Mouse (Mus musculus): ENCODE results near the gene Smpdl3a. TPM values are rescaled to one million over a fixed set of nuclear protein-coding genes. Genes with fewer than 3 reads are reported as not detected.

Gene Smpdl3a
- total and polyA plus RNA-seq, 3 experiments = 56.5 to 76.9 (median 67.1) TPM

GRCm38 (mm10) chr10:57807754-57808153, 13.6 kb downstream of the Smpdl3a start:
- 89% methylated on average over 6 of the region's 6 CpGs for WGBS
- no peak for TF ChIP-seq POLR2A (IDR thresholded peaks at IDR 0.05; ENCODE audit: insufficient read depth, low read depth, low read length)
- TF ChIP-seq EP300 (IDR thresholded peaks at IDR 0.05; ENCODE audit: insufficient read depth, low read depth, low read length) = no peak
- no peak for TF ChIP-seq CTCF (IDR thresholded peaks at IDR 0.05)
- intact Hi-C loops (cut with DNase I) = no loop called here
- H3K9ac ChIP-seq (ENCODE audit: low read depth, low read length) = no peak overlapping the region
- DNase-seq = no peak
- H3K79me2 ChIP-seq (replicated peaks; ENCODE audit: control insufficient read depth, insufficient read depth, low read length) = no peaks in the 10 kb centered on the region
- no peak overlapping the region for H3K4me3 ChIP-seq
- H3K27me3 ChIP-seq (ENCODE audit: control insufficient read depth, insufficient read depth, low read length) = no peaks in the 10 kb centered on the region
- H3K4me1 ChIP-seq (ENCODE audit: control insufficient read depth, insufficient read depth, low read length) = no peaks in the 10 kb centered on the region
- H3K36me3 ChIP-seq (ENCODE audit: control insufficient read depth, insufficient read depth, low read length) = peaks cover 4% of the 10 kb centered on the region; the same call in 1 of the 2 replicates
- H3K27ac ChIP-seq = no peak overlapping the region

GRCm38 (mm10) chr10:57812161-57812856, 18.2 kb downstream of the Smpdl3a start:
- Histone ChIP-seq H3K4me1 (ENCODE audit: control insufficient read depth, insufficient read depth, low read length) (no peaks in the 10 kb centered on the region), H3K27me3 (ENCODE audit: control insufficient read depth, insufficient read depth, low read length) (no peaks in the 10 kb centered on the region), H3K9ac (ENCODE audit: low read depth, low read length) (no peak overlapping the region), H3K27ac (no peak overlapping the region), H3K36me3 (ENCODE audit: control insufficient read depth, insufficient read depth, low read length) (no peaks in the 10 kb centered on the region), H3K4me3 (no peak overlapping the region), H3K79me2 (replicated peaks; ENCODE audit: control insufficient read depth, insufficient read depth, low read length) (no peaks in the 10 kb centered on the region)
- DNase-seq = no peak
- WGBS = 78% methylated on average over 5 of the region's 5 CpGs
- intact Hi-C loops (cut with DNase I) = no loop called here
- TF ChIP-seq EP300 (IDR thresholded peaks at IDR 0.05; ENCODE audit: insufficient read depth, low read depth, low read length) (no peak), CTCF (IDR thresholded peaks at IDR 0.05) (no peak), POLR2A (IDR thresholded peaks at IDR 0.05; ENCODE audit: insufficient read depth, low read depth, low read length) (no peak)

- no peaks in the 10 kb centered on the region for H3K27me3 ChIP-seq (ENCODE audit: control insufficient read depth, insufficient read depth, low read length)
- no peak overlapping the region for H3K9ac ChIP-seq (ENCODE audit: low read depth, low read length)
- no peaks in the 10 kb centered on the region for H3K4me1 ChIP-seq (ENCODE audit: control insufficient read depth, insufficient read depth, low read length)
- H3K79me2 ChIP-seq (replicated peaks; ENCODE audit: control insufficient read depth, insufficient read depth, low read length) = no peaks in the 10 kb centered on the region
- H3K4me3 ChIP-seq = no peak overlapping the region
- intact Hi-C loops (cut with DNase I) = no loop called here
- no peak for TF ChIP-seq POLR2A (IDR thresholded peaks at IDR 0.05; ENCODE audit: insufficient read depth, low read depth, low read length)
- TF ChIP-seq CTCF (IDR thresholded peaks at IDR 0.05) = no peak
- no peak for TF ChIP-seq EP300 (IDR thresholded peaks at IDR 0.05; ENCODE audit: insufficient read depth, low read depth, low read length)
- no peak for DNase-seq
- WGBS = 84% methylated on average over 2 of the region's 2 CpGs
- H3K36me3 ChIP-seq (ENCODE audit: control insufficient read depth, insufficient read depth, low read length) = no peaks in the 10 kb centered on the region
- H3K27ac ChIP-seq = no peak overlapping the region
Measured at GRCm38 (mm10) chr10:57814295-57814694, 20.2 kb downstream of the Smpdl3a start.

- Histone ChIP-seq H3K4me1 (ENCODE audit: control insufficient read depth, insufficient read depth, low read length) (no peaks in the 10 kb centered on the region), H3K36me3 (ENCODE audit: control insufficient read depth, insufficient read depth, low read length) (no peaks in the 10 kb centered on the region), H3K4me3 (no peak overlapping the region), H3K79me2 (replicated peaks; ENCODE audit: control insufficient read depth, insufficient read depth, low read length) (no peaks in the 10 kb centered on the region), H3K27me3 (ENCODE audit: control insufficient read depth, insufficient read depth, low read length) (no peaks in the 10 kb centered on the region), H3K9ac (ENCODE audit: low read depth, low read length) (no peak overlapping the region), H3K27ac (no peak overlapping the region)
- DNase-seq = no peak
- WGBS = 69% methylated on average over 6 of the region's 6 CpGs
- intact Hi-C loops (cut with DNase I) = no loop called here
- TF ChIP-seq CTCF (IDR thresholded peaks at IDR 0.05) (no peak), POLR2A (IDR thresholded peaks at IDR 0.05; ENCODE audit: insufficient read depth, low read depth, low read length) (no peak), EP300 (IDR thresholded peaks at IDR 0.05; ENCODE audit: insufficient read depth, low read depth, low read length) (no peak)
Measured at GRCm38 (mm10) chr10:57815869-57816268, 21.7 kb downstream of the Smpdl3a start.

- no peaks in the 10 kb centered on the region for H3K79me2 ChIP-seq (replicated peaks; ENCODE audit: control insufficient read depth, insufficient read depth, low read length)
- H3K4me1 ChIP-seq (ENCODE audit: control insufficient read depth, insufficient read depth, low read length) = no peaks in the 10 kb centered on the region
- no peak overlapping the region for H3K27ac ChIP-seq
- 91% methylated on average over 2 of the region's 2 CpGs for WGBS
- H3K4me3 ChIP-seq = no peak overlapping the region
- H3K27me3 ChIP-seq (ENCODE audit: control insufficient read depth, insufficient read depth, low read length) = no peaks in the 10 kb centered on the region
- no peak overlapping the region for H3K9ac ChIP-seq (ENCODE audit: low read depth, low read length)
- intact Hi-C loops (cut with DNase I) = no loop called here
- H3K36me3 ChIP-seq (ENCODE audit: control insufficient read depth, insufficient read depth, low read length) = no peaks in the 10 kb centered on the region
- TF ChIP-seq EP300 (IDR thresholded peaks at IDR 0.05; ENCODE audit: insufficient read depth, low read depth, low read length) (no peak), CTCF (IDR thresholded peaks at IDR 0.05) (no peak), POLR2A (IDR thresholded peaks at IDR 0.05; ENCODE audit: insufficient read depth, low read depth, low read length) (no peak)
- no peak for DNase-seq
Measured at GRCm38 (mm10) chr10:57819209-57819608, 25.1 kb downstream of the Smpdl3a start.

- no peak for DNase-seq
- Histone ChIP-seq H3K79me2 (replicated peaks; ENCODE audit: control insufficient read depth, insufficient read depth, low read length) (no peaks in the 10 kb centered on the region), H3K27me3 (ENCODE audit: control insufficient read depth, insufficient read depth, low read length) (no peaks in the 10 kb centered on the region), H3K9ac (ENCODE audit: low read depth, low read length) (no peak overlapping the region), H3K4me1 (ENCODE audit: control insufficient read depth, insufficient read depth, low read length) (no peaks in the 10 kb centered on the region), H3K36me3 (ENCODE audit: control insufficient read depth, insufficient read depth, low read length) (no peaks in the 10 kb centered on the region), H3K27ac (no peak overlapping the region), H3K4me3 (no peak overlapping the region)
- intact Hi-C loops (cut with DNase I) = no loop called here
- 57% methylated on average over 3 of the region's 3 CpGs for WGBS
- no peak for TF ChIP-seq EP300 (IDR thresholded peaks at IDR 0.05; ENCODE audit: insufficient read depth, low read depth, low read length)
- TF ChIP-seq POLR2A (IDR thresholded peaks at IDR 0.05; ENCODE audit: insufficient read depth, low read depth, low read length) = no peak
Measured at GRCm38 (mm10) chr10:57822473-57822872, 28.3 kb downstream of the Smpdl3a start.
